Mouse (Mus musculus) naive thymus-derived CD4-positive, alpha-beta T cell, adult 5 months (primary cell): ENCODE results near the gene Olfr898. TPM values are rescaled to one million over a fixed set of nuclear protein-coding genes. Genes with fewer than 3 reads are reported as not detected.

Experiments used
- polyA plus RNA-seq: library from polyadenylated mRNA; unstranded; fragments of 100-300 nt; shearing (Covaris generic); gene quantifications from one replicate; pipeline ENCODE4 v1.2.1, GENCODE M21; 2017

Gene Olfr898
- not detected for polyA plus RNA-seq

DNA sequence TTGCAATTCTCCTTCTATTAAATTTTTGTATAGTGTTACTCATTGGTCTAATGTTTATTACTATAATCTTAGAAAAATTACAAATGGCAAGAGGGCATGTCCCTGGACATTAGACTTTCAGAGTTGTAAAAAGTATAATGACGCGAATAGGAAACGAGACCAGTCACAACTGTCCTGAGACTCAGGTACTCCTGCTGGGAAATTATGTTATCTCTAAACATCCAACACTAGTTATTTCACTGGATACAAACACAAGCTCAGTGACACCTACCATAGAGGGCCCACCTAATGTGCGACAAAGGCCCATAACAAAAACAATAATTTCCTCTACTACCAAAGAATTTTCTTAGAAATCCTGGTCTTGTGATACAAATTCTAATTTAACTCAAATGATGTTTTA lies at the start of gene Olfr898:
Gene Olfr898 (plus strand): TSS at position 301 of the 400 bp plus-strand sequence.

DNA sequence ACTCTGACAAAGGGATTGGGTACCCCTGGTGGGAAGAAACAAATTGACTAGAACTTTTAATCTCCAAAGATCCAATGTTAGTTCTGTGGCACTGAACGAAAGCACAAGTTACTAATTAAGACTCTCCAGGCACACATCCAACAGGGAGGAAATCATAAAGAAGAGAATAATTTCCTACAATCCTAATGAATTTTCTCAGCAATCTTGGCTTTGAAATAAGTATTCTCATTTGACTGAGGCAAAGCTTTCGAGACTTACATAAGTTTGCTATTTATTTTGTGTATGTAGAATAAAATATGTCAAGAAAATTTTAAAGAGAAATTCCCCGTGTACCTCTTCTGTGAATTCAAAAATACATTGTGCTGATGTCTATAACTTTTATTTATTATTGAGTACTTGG lies 19.5 kb upstream of the Olfr898 start, which contains the start of gene Olfr25:
Gene Olfr25 (plus strand): TSS at position 301 of the 400 bp plus-strand sequence.

DNA sequence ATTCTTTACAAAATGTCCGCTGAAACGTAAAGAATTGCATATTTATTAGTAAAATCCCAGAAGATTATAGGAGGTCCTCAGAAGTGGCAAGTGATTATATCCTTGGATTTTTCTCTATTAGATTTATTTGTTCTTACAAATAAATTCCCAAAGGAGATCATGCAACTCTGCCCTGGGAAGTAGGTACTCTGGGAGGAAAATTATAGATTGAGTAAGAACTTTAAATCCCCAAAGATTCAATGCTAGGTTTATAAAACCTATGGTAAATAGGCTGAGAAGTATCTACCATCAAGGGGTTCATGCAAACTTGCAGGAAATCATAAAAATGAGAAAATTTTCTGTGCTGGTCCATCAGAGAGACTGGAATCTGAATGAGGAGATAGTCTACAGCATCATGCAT lies 18.4 kb downstream of the Olfr898 start, which contains the start of gene Olfr250:
Gene Olfr250 (plus strand): TSS at position 301 of the 400 bp plus-strand sequence.

DNA sequence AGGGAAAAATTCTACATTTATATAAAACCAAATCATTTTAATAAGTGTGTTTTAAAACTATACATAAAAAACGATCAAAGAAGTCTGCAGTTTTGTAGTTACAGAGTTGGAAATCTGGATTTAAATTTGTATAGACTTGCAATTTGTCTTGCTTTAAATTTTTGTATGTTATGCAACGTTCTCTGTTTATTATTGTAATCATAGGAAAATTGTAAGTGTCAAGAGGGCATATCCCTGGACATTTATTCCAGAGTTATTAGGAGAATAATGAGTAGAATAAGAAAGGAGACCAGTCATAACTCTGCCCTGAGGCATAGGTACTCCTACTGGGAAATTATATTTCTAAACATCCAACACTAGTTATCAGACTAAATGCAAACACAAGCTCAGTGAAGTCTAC lies 28.6 kb downstream of the Olfr898 start, which contains the start of gene Olfr251:
Gene Olfr251 (plus strand): TSS at position 301 of the 400 bp plus-strand sequence.

DNA sequence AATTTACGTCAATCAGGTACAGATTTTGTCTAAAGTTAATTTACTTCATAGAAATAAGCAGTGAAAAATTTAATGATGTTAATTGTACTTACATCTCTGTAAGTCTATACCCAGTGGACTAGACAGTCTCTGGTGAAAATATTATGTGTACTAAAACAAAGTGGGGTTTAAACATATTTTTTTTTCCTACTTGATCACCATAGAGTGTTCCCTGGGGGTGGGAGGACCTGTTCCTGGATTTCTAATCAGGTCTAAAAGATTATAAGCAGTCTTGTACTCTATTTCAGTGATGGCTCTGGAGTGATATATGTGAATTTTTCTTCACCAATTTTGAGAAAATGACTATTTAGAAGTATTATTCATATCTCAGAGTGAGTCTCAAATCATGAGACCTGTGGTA lies 53.2 kb downstream of the Olfr898 start, which contains the start of gene Olfr147:
Gene Olfr147 (plus strand): TSS at position 301 of the 400 bp plus-strand sequence.

Other genes with a start within 250 kb of the Olfr898 start
- not detected for gene Olfr888, start 240.3 kb upstream of the Olfr898 start, polyA plus RNA-seq
- not detected for gene Olfr889, start 233.2 kb upstream of the Olfr898 start, polyA plus RNA-seq
- 0.39 TPM for gene Olfr890, start 205.9 kb upstream of the Olfr898 start, polyA plus RNA-seq
- not detected for gene Olfr891, start 167.6 kb upstream of the Olfr898 start, polyA plus RNA-seq
- not detected for gene Olfr893, start 140.0 kb upstream of the Olfr898 start, polyA plus RNA-seq
- not detected for gene Olfr894, start 130.4 kb upstream of the Olfr898 start, polyA plus RNA-seq
- not detected for gene Olfr143, start 95.6 kb upstream of the Olfr898 start, polyA plus RNA-seq
- not detected for gene Olfr895, start 80.6 kb upstream of the Olfr898 start, polyA plus RNA-seq
- gene Olfr896-ps1, start 57.3 kb upstream of the Olfr898 start, polyA plus RNA-seq: not detected
- not detected for gene Olfr25, start 19.4 kb upstream of the Olfr898 start, polyA plus RNA-seq
- gene Olfr250, start 18.5 kb downstream of the Olfr898 start, polyA plus RNA-seq: 0.09 TPM
- gene Olfr251, start 28.7 kb downstream of the Olfr898 start, polyA plus RNA-seq: not detected
- 0.10 TPM for gene Olfr147, start 53.3 kb downstream of the Olfr898 start, polyA plus RNA-seq
- gene Olfr901, start 81.0 kb downstream of the Olfr898 start, polyA plus RNA-seq: not detected
- gene Olfr902, start 99.2 kb downstream of the Olfr898 start, polyA plus RNA-seq: not detected
- gene Olfr904, start 114.7 kb downstream of the Olfr898 start, polyA plus RNA-seq: not detected
- gene Olfr905, start 122.7 kb downstream of the Olfr898 start, polyA plus RNA-seq: not detected
- not detected for gene Olfr906, start 138.7 kb downstream of the Olfr898 start, polyA plus RNA-seq
- not detected for gene Olfr907, start 147.4 kb downstream of the Olfr898 start, polyA plus RNA-seq
- gene Olfr911-ps1, start 173.2 kb downstream of the Olfr898 start, polyA plus RNA-seq: not detected
- not detected for gene Olfr910, start 189.4 kb downstream of the Olfr898 start, polyA plus RNA-seq
- 0.12 TPM for gene Olfr912, start 231.8 kb downstream of the Olfr898 start, polyA plus RNA-seq
- gene Olfr913, start 244.3 kb downstream of the Olfr898 start, polyA plus RNA-seq: not detected